Mouse (Mus musculus): Measurements from ENCODE around the gene Syne2.

GRCm38 (mm10) chr12:75772424-75773034 is 45.4 kb upstream of the Syne2 start:
- TF ChIP-seq CTCF (IDR thresholded peaks at IDR 0.05; ENCODE audit: low read depth, low read length) (peak; percentile 56), POLR2A (IDR thresholded peaks at IDR 0.05; ENCODE audit: insufficient read depth, low read length) (no peak), EP300 (IDR thresholded peaks at IDR 0.05; ENCODE audit: insufficient read depth, low read depth, low read length) (no peak)

Measured in ES-Bruce4 (cell line).